14 mouse cellular contexts compared by ENCODE assay signal in genomic region chr10:58663868-58664267, GRCm38 (mm10). TPM values are rescaled to one million over a fixed set of nuclear protein-coding genes. Genes with fewer than 3 reads are reported as not detected.
DNase-seq lines count a peak whose midpoint lies in the region; ATAC-seq and TF ChIP-seq lines count a peak whose summit lies in the region.
"Had no signal": no experiment of that assay in that cellular context is flagged by ENCODE, and none has a peak within 500 bp of the region (broad histone marks: within the 10 kb centered on the region; RNA-seq: fewer than 3 reads in every experiment).

No protein-coding gene starts in this region.

- DNase-seq in hindbrain, embryonic 10.5 days (ENCODE audit: low spot score) = no peak
- peak; percentile 66 for DNase-seq in Muller cell, postnatal 12 days (ENCODE audit: inconsistent ontology term)
- no peak for DNase-seq in Patski (ENCODE audit: low read depth, low spot score)
- DNase-seq in heart, postnatal 36 days = peak; percentile 30 to 37
- no peak for DNase-seq in spleen, postnatal 36 days (ENCODE audit: low spot score in 2 of 2)
- no peak for DNase-seq in frontal cortex, postnatal 14 days (ENCODE audit: low spot score in 2 of 2)
- no peak for DNase-seq in retina, embryonic 14.5 days (ENCODE audit: low spot score)

- CTCF ChIA-PET in Patski (lab: Charles Lee) = no interaction called here

- H3K9ac ChIP-seq in hindbrain, embryonic 12.5 days = no peak overlapping the region

- intact Hi-C loops in heart, postnatal 36 days (cut with DNase I) = no loop called here

- POLR2A ChIA-PET in Patski (lab: Charles Lee) = interaction anchor here (0.9 kb wide), 1 partner anchor 8 kb away, joined by 3 read pairs; no protein-coding TSS in a partner anchor

- no peak for ATAC-seq in hindbrain, embryonic 12.5 days (ENCODE audit: low FRiP score)
- peak; percentile 83 for ATAC-seq in Patski
- ATAC-seq: intestine, postnatal 0 days had no signal

- in situ Hi-C loops in Patski (cut with MboI; ENCODE audit: low pct_unique_long_range_greater_than_20kb) = no loop called here

- no peaks in the 10 kb centered on the region for H3K9me3 ChIP-seq in hindbrain, embryonic 10.5 days
- H3K9me3 ChIP-seq in hindbrain, embryonic 12.5 days (replicated peaks) = no peaks in the 10 kb centered on the region
- H3K9me3 ChIP-seq: megakaryocyte, embryonic 14.5 days had no signal

- peaks cover 1% of the 10 kb centered on the region; the same call in 1 of the 2 replicates for H3K4me1 ChIP-seq in hindbrain, embryonic 10.5 days (replicated peaks)
- H3K4me1 ChIP-seq in hindbrain, embryonic 12.5 days = no peaks in the 10 kb centered on the region; the same call in 1 of the 2 replicates
- H3K4me1 ChIP-seq: megakaryocyte, embryonic 14.5 days had no signal

- no peak overlapping the region for H3K4me2 ChIP-seq in hindbrain, embryonic 12.5 days (replicated peaks)
- H3K4me2 ChIP-seq: liver, embryonic 11.5 days had no signal

- H3K27me3 ChIP-seq in hindbrain, embryonic 10.5 days (ENCODE audit: insufficient read depth, poor library complexity, severe bottlenecking) = no peaks in the 10 kb centered on the region
- H3K27me3 ChIP-seq in hindbrain, embryonic 12.5 days = no peaks in the 10 kb centered on the region
- H3K27me3 ChIP-seq in Patski = no peaks in the 10 kb centered on the region
- H3K27me3 ChIP-seq: megakaryocyte, embryonic 14.5 days had no signal

- TF ChIP-seq CTCF in Patski (IDR thresholded peaks at IDR 0.05) = no peak

- no peak overlapping the region for H3K4me3 ChIP-seq in hindbrain, embryonic 10.5 days
- no peak overlapping the region for H3K4me3 ChIP-seq in hindbrain, embryonic 12.5 days
- H3K4me3 ChIP-seq: megakaryocyte, embryonic 14.5 days had no signal

- WGBS in hindbrain, embryonic 10.5 days = 88% methylated on average over 5 of the region's 5 CpGs
- WGBS in hindbrain, embryonic 12.5 days = 87% methylated on average over 5 of the region's 5 CpGs

- H3K27ac ChIP-seq in hindbrain, embryonic 10.5 days = 0 out of 2 replicates have a peak overlapping the region, but pooled peaks have one; percentile 16
- H3K27ac ChIP-seq in hindbrain, embryonic 12.5 days = no peak overlapping the region

- H3K36me3 ChIP-seq in hindbrain, embryonic 10.5 days = no peaks in the 10 kb centered on the region
- no peaks in the 10 kb centered on the region for H3K36me3 ChIP-seq in hindbrain, embryonic 12.5 days

RNA-seq across cellular contexts. Expression of gene Edar, which starts 11.6 kb away (rescaled TPM):
- 0.08 and 0.20 TPM in 2 replicates for polyA plus RNA-seq in hindbrain, embryonic 10.5 days (2016; fragmentation: Nextera tagmentation; extraction: Ambion mirVana)
- 0.07 and 0.32 TPM in 2 replicates for polyA plus RNA-seq in hindbrain, embryonic 12.5 days (2016; fragmentation: Nextera tagmentation; extraction: Ambion mirVana)
- polyA plus RNA-seq in Patski (2021) = 0.45 TPM
- total RNA-seq in heart, postnatal 36 days (2021) = under 1 TPM; 0.41 to 0.42 TPM
- total RNA-seq: MEL had no signal

RNA-seq across cellular contexts. Expression of gene Gm17542, which starts 54.1 kb away (rescaled TPM):
- not detected in 2 replicates for polyA plus RNA-seq in hindbrain, embryonic 10.5 days (2016; fragmentation: Nextera tagmentation; extraction: Ambion mirVana)
- not detected in 2 replicates for polyA plus RNA-seq in hindbrain, embryonic 12.5 days (2016; fragmentation: Nextera tagmentation; extraction: Ambion mirVana)
- not detected for polyA plus RNA-seq in Patski (2021)
- not detected for total RNA-seq in heart, postnatal 36 days (2021)
- total RNA-seq: common myeloid progenitor, adult 5-6 weeks; MEL had no signal
- polyA plus RNA-seq: intestine, postnatal 0 days; liver, embryonic 11.5 days; testis, adult 2 months had no signal

Comparison
In these comparisons a context has a peak if more than half of its experiments do, and no peak if none do; other contexts are left out.
1. DNase-seq: peak in Muller cell, postnatal 12 days (single experiment) and heart, postnatal 36 days (2 of 2); none in hindbrain, embryonic 10.5 days (single experiment), Patski (single experiment), spleen, postnatal 36 days (0 of 2), frontal cortex, postnatal 14 days (0 of 2) and retina, embryonic 14.5 days (single experiment).